Mouse (Mus musculus) B cell, adult 2 months (primary cell): ENCODE measurements around the gene Ugt1a5.

Experiments used
- DNase-seq, 2 experiments: peaks; one replicate each; pipeline ENCODE4 v3.0.0; 2022

Ugt1a5 gene

GRCm38 (mm10) chr1:88245881-88246280, 80.1 kb downstream of the Ugt1a5 start:
- DNase-seq, result no peak

DNA sequence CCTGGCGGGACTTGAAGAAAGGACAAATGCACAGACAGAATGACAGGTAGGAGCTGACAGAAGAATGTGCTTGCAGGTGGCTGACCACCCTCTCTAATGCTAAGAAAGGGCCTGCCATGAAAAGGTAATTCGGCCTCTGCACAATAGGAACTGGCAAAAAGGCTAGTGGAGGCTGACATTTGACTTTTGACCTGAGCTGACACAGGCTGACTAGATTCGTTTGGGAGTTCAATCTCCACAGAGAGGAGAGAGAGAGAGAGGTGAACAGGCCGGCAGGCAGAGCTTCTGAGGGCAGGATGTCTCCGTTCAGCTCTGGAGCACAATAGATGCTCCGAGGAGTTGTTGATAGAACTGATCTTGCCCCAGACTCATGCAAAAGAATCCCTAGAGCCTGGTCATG, 80.6 kb downstream of the Ugt1a5 start:
- no peak for DNase-seq

- DNase-seq, result no peak
Observed at GRCm38 (mm10) chr1:88247660-88248059, 81.8 kb downstream of the Ugt1a5 start.

DNA sequence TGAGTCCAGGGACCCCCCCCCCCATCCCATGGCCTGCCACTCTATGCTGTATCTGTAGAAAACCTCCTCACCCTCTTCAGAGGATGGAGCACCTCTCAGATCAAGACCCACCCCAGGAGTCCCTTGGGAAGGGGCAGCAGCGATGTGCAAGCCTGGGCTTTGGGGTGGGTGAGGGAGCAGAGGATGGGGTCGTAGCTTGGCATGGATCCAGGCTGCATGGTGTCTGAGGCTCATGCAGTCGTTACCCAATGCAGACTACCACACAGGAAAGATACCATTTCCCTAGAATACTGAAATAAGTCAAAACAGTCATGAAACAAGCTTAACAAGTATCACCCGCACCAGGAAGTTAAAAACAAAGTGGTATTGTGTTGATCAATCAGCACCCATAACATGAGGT, 82.8 kb downstream of the Ugt1a5 start:
- no peak for DNase-seq

GRCm38 (mm10) chr1:88249596-88249995, 83.8 kb downstream of the Ugt1a5 start:
- DNase-seq, result no peak

DNA sequence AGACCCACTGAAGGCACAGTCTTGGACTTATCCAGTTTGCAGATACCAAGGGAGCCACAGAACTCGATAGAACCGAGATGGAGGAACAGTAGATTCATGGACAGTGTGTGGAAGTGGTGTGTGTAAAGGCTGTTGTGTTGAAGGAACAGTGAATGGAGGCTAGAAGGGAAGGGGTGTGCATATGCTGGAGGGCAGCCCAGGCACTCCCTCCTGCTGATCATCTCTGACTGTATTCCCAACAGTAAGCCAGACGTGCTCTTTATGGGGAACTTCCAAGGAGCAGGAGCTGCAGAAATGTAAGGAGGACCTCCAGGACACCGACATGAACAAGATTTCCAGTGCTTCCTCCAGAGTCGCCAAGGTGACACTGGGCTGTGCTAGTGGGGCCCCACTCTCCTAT, 84.2 kb downstream of the Ugt1a5 start:
- DNase-seq, result no peak

DNA sequence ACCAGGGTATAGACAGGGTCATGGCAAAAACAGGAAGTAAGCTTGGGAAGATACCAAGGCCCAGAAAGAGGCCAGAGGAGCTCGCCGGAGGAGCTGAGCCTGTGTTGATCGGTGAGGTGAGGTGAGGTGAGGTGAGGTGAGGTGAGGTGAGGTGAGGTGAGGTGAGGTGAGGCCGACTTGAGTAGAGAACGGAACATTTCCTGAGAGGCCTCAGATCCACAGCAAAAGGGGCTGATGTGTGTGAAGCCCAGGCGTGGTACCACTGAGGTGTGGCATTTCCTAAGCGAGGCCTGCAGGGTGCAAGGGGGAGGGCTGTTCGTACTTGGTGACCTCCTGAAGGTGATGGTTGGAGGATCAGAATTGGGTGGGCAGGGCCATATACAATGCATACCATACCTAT, 87.3 kb downstream of the Ugt1a5 start:
- DNase-seq, result no peak

DNA sequence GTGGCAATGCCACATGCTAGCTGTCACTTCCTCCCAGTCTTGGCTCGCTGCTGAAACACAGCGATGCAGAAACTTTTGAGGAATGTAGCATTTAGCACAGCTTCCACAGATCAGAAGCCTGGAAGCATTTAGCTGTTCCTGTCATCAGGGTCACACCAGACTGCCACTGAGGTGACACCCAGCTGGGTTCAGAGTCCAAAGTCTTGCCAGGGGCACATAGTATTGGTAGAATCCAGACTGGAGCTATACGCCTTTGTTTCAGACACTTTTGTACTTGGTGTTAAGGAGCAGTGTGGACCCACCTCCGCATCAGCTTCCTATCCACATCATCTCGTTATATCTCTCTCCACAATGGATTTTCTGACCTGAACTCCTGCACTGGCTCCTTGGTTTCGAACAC, 87.7 kb downstream of the Ugt1a5 start:
- DNase-seq, result no peak

GRCm38 (mm10) chr1:88254793-88255465, 89.1 kb downstream of the Ugt1a5 start:
- no peak for DNase-seq

GRCm38 (mm10) chr1:88255466-88255857, 89.7 kb downstream of the Ugt1a5 start:
- DNase-seq, result no peak

DNA sequence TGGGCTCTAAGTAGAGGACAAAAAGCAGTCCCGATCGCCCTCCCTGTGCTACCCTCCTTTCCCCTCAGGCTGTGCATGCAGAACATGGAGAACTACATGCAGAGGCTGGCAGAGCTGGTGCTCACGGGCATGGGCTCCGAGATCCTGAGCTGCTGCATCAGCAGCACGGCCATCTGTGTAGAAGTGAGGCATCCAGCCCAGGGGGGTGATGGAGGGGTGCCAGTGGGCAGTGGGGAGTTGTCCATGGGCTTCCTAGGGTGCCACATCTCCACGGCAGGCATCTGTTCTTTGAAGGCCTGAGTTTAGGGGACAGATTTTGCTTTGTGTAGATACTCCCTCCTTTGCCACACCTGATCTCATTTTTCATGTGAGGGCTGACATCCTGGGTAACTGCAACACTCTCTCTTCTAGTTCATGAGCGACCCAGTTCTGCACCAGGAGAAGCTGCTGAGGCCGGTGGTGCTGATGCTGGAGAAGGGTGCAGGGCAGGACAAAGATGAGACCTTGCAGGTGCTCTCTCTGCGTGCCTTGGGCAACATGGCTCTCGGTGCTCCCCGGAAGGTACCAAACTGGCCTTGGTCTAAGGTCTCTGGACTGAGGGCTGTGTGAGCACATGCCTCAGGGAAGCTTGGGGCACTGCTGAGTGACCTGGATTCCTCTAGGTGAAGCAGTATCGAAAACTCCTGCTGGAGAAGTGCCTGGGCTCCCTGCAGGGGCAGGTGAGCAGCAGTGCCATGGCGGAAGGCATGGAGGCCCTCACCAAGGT, 90.4 kb downstream of the Ugt1a5 start:
- no peak for DNase-seq

DNA sequence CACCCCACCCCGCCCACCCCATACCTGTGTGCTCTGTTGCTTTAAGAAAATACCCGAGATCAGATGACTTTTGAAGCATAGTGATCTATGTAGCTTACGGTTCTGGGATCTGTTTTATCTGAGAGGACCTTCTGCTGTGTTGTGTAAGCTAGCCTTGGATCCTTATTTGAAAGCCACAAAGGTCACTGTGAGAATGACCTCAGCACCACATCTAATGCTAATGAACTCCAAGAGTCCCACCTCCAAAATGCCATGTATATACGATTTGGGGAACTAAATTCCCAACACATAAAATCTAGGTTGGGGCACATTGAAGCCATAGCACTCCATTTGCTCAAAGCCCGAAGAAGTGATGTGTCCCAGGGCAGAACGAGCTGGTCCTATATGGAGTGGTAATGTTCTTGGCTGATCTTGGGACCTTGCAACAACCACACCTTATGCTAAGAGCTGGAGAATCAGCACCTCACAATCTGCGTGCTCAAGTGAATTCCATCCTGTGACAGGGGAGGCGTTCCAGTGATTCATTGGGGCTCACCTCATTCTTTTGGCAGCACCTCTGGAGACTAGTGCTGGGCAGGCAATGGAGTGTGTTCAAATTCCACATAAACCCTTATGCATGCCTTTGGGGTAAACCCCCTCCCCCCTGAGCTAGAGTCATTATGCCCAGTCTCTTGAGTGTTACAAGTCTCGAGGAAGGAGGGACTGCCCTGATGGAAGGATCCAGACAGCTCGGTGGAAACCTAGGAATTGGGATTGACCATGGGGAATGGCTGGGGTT, 91.3 kb downstream of the Ugt1a5 start:
- no peak for DNase-seq

- no peak for DNase-seq
Observed at GRCm38 (mm10) chr1:88257681-88258080, 91.9 kb downstream of the Ugt1a5 start.

DNA sequence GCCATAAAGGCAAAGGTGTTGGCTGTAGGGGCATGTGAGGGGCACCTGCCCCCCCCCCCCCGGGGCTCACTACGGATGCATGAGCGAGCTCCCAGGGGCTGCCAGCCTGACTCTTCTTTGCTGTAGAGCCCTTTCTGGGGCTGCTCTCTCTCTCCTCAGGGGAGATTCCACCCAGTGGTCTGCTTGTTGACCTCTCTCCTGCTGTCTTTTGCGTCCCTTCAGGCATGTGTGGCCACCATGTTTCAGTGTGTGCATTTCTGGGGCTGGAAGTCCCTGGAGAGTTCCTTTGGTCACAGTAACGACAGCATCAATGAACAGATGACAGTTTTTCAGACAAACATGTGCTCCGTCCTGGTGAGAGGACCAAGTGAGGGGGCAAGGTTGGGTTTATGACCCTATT, 92.5 kb downstream of the Ugt1a5 start:
- DNase-seq, result no peak

GRCm38 (mm10) chr1:88258881-88259642, 93.2 kb downstream of the Ugt1a5 start:
- no peak for DNase-seq

GRCm38 (mm10) chr1:88259643-88260024, 93.8 kb downstream of the Ugt1a5 start:
- DNase-seq, result no peak

GRCm38 (mm10) chr1:88260114-88260513, 94.3 kb downstream of the Ugt1a5 start:
- no peak for DNase-seq

GRCm38 (mm10) chr1:88260604-88261377, 95.0 kb downstream of the Ugt1a5 start:
- no peak for DNase-seq

DNA sequence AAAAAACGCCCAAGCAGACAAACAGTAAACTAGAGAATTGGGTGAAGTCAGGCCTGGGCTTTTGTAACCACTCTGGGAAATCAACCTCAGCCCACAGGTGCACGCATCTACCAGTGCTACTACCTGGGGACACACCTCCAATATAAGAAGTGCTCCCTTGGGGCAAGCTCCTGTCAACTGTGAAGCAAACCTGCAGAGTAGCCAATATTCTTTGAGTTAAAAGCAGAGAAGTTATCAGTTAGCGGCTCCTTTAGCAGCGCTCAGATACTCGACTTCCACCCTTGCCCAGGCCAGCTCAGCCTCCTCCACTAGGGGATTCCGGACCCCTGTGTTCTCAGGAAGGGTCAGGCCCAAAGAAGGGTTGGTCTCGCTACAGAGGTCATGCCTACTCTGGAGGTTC, 95.9 kb downstream of the Ugt1a5 start:
- DNase-seq, result no peak

DNA sequence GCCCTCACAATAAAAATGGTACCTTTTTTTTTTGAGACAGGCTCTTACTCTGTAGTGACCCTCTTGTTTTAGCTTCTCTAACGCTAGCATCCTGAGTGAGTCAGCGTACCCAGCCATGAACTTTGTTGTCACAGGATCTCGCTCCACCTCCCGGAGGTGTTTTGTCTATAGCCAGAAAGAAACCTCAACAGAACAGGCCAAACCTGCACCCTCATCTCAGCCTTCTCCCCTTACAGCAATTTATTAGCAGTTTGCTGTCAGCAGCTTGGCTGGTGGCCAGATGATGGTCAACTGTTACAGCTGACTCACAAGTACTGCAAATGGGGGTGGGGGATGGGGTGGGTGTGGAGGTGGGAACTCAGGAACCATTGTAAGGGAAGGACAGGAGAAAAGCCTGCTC, 96.4 kb downstream of the Ugt1a5 start:
- no peak for DNase-seq

- DNase-seq, result no peak
Observed at GRCm38 (mm10) chr1:88262961-88263360, 97.1 kb downstream of the Ugt1a5 start.

DNA sequence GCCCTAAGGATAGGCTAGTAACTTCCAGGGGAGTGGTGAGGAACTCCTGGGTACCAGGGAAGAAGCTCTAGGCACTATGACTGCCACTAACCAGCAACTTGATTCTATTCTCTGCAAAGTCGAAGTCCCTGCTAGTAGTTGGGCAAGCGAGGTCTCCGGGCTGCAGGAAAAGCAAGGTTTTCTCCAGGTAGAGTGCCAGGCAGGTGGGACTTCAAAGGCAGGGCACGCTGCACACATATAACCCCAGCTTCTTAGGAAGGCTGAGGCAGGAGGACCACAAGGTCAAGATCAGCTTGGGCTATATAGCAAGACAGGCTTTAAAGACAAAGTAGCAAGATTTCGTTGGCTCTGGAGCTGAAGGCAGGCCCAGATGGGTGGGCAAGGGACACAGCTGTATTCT, 98.0 kb downstream of the Ugt1a5 start:
- DNase-seq, result no peak
